Mouse (Mus musculus): ENCODE measurements around the gene Larp7.

Larp7 gene

GRCm38 (mm10) chr3:127512794-127513335 is 40.3 kb downstream of the Larp7 start:
- DNase-seq (ENCODE audit: low read depth, low spot score) = no peak

- DNase-seq (ENCODE audit: low read depth, low spot score) = peak; percentile 35
Measured at GRCm38 (mm10) chr3:127511786-127512746, 41.1 kb downstream of the Larp7 start.

GRCm38 (mm10) chr3:127507878-127508783 is 45.0 kb downstream of the Larp7 start:
- DNase-seq (ENCODE audit: low read depth, low spot score) = no peak

- DNase-seq (ENCODE audit: low read depth, low spot score) = peak; percentile 80
Measured at GRCm38 (mm10) chr3:127498742-127499400, 54.3 kb downstream of the Larp7 start, which contains the start of gene Ank2. Ank2 (minus strand) TSS chr3:127499350.

GRCm38 (mm10) chr3:127498197-127498741 is 54.9 kb downstream of the Larp7 start:
- peak; percentile 80 for DNase-seq (ENCODE audit: low read depth, low spot score)

GRCm38 (mm10) chr3:127492663-127493062 is 60.5 kb downstream of the Larp7 start:
- no peak for DNase-seq (ENCODE audit: low read depth, low spot score)

GRCm38 (mm10) chr3:127487302-127487701 is 65.8 kb downstream of the Larp7 start:
- peak; percentile 58 for DNase-seq (ENCODE audit: low read depth, low spot score)
